Mouse (Mus musculus): ENCODE measurements around the gene Xdh. TPM values are rescaled to one million over a fixed set of nuclear protein-coding genes. Genes with fewer than 3 reads are reported as not detected.

Gene Xdh
- total and polyA plus RNA-seq, 3 experiments: 0.17 TPM; not detected in 2

- Histone ChIP-seq H3K4me1 (ENCODE audit: control insufficient read depth in 1 of 2, insufficient read depth in 2 of 2) (no peaks in the 10 kb centered on the region), H3K36me3 (replicated peaks in 1 of 2; ENCODE audit: control insufficient read depth in 1 of 2, insufficient read depth in 1 of 2, low read length in 1 of 2) (no peaks in the 10 kb centered on the region), H3K9me3 (replicated peaks; ENCODE audit: low read length) (no peaks in the 10 kb centered on the region), H3K27me3 (replicated peaks) (no peaks in the 10 kb centered on the region), H3K4me3 (replicated peaks in 1 of 3; ENCODE audit: low read depth in 2 of 3, low read length in 2 of 3, poor library complexity in 1 of 3) (no peak overlapping the region), H3K27ac (ENCODE audit: insufficient read depth, low read depth) (no peak overlapping the region), H3K4me2 (ENCODE audit: insufficient read depth, low read depth, poor library complexity, severe bottlenecking) (no peak overlapping the region), H3K79me2 (replicated peaks; ENCODE audit: control insufficient read depth, extremely low read depth, insufficient read depth, poor library complexity, severe bottlenecking) (no peaks in the 10 kb centered on the region), H3K9ac (ENCODE audit: insufficient read depth, low read depth) (no peak overlapping the region)
- dilution Hi-C loops (cut with MboI; ENCODE audit: extremely low pct_ligation_motif_present, extremely low pct_unique_long_range_greater_than_20kb, low sequenced_read_pairs): no loop called here
- in situ Hi-C loops (cut with MboI; ENCODE audit: low pct_ligation_motif_present, low pct_unique_long_range_greater_than_20kb, low sequenced_read_pairs): no loop called here
- no peak for DNase-seq (ENCODE audit: extremely low read depth)
- TF ChIP-seq SMC3 (IDR thresholded peaks at IDR 0.05; ENCODE audit: low read depth, low read length) (no peak), NELFE (IDR thresholded peaks at IDR 0.05; ENCODE audit: low read depth, low read length) (no peak), USF1 (IDR thresholded peaks at IDR 0.05; ENCODE audit: low read depth, low read length) (no peak), BHLHE40 (IDR thresholded peaks at IDR 0.05; ENCODE audit: low read depth, low read length) (no peak), USF2 (conservative IDR thresholded peaks at IDR 0.05; ENCODE audit: low read depth, low read length) (no peak), SIN3A (IDR thresholded peaks at IDR 0.05; ENCODE audit: low read length) (no peak), ZMIZ1 (IDR thresholded peaks at IDR 0.05; ENCODE audit: low read depth, low read length) (no peak), ELF1 (IDR thresholded peaks at IDR 0.05; ENCODE audit: low read depth, low read length) (no peak), E2F4 (IDR thresholded peaks at IDR 0.05; ENCODE audit: insufficient replicate concordance, low read depth, low read length) (no peak), CTCF (conservative IDR thresholded peaks at IDR 0.05 in 1 of 2, IDR thresholded peaks at IDR 0.05 in 1 of 2; ENCODE audit: low read depth in 2 of 2, low read length in 2 of 2) (no peak), POLR2A (IDR thresholded peaks at IDR 0.05; ENCODE audit: low read depth, low read length) (no peak), TCF12 (IDR thresholded peaks at IDR 0.05; ENCODE audit: low read depth, low read length) (no peak)
Observed at GRCm38 (mm10) chr17:73985936-73986335, 35.9 kb upstream of the Xdh start.

- H3K4me2 ChIP-seq (ENCODE audit: insufficient read depth, low read depth, poor library complexity, severe bottlenecking): no peak overlapping the region
- H3K9me3 ChIP-seq (replicated peaks; ENCODE audit: low read length): no peaks in the 10 kb centered on the region
- H3K9ac ChIP-seq (ENCODE audit: insufficient read depth, low read depth): no peak overlapping the region
- H3K79me2 ChIP-seq (replicated peaks; ENCODE audit: control insufficient read depth, extremely low read depth, insufficient read depth, poor library complexity, severe bottlenecking): no peaks in the 10 kb centered on the region
- no peaks in the 10 kb centered on the region for H3K4me1 ChIP-seq (ENCODE audit: control insufficient read depth in 1 of 2, insufficient read depth in 2 of 2)
- in situ Hi-C loops (cut with MboI; ENCODE audit: low pct_ligation_motif_present, low pct_unique_long_range_greater_than_20kb, low sequenced_read_pairs): no loop called here
- dilution Hi-C loops (cut with MboI; ENCODE audit: extremely low pct_ligation_motif_present, extremely low pct_unique_long_range_greater_than_20kb, low sequenced_read_pairs): no loop called here
- DNase-seq (ENCODE audit: extremely low read depth): no peak
- H3K27me3 ChIP-seq (replicated peaks): no peaks in the 10 kb centered on the region
- H3K36me3 ChIP-seq (replicated peaks in 1 of 2; ENCODE audit: control insufficient read depth in 1 of 2, insufficient read depth in 1 of 2, low read length in 1 of 2): no peaks in the 10 kb centered on the region
- H3K27ac ChIP-seq (ENCODE audit: insufficient read depth, low read depth): no peak overlapping the region
- TF ChIP-seq USF2 (conservative IDR thresholded peaks at IDR 0.05; ENCODE audit: low read depth, low read length) (no peak), CHD2 (IDR thresholded peaks at IDR 0.05; ENCODE audit: low read length) (no peak), RCOR1 (conservative IDR thresholded peaks at IDR 0.05; ENCODE audit: low read depth, low read length) (no peak), ZC3H11A (IDR thresholded peaks at IDR 0.05; ENCODE audit: low read depth, low read length) (no peak), NELFE (IDR thresholded peaks at IDR 0.05; ENCODE audit: low read depth, low read length) (no peak), SIN3A (IDR thresholded peaks at IDR 0.05; ENCODE audit: low read length) (no peak), IRF4 (IDR thresholded peaks at IDR 0.05; ENCODE audit: low read depth, low read length) (no peak), JUND (conservative IDR thresholded peaks at IDR 0.05; ENCODE audit: low read depth, low read length) (no peak), ELF1 (IDR thresholded peaks at IDR 0.05; ENCODE audit: low read depth, low read length) (no peak), CTCF (conservative IDR thresholded peaks at IDR 0.05 in 1 of 2, IDR thresholded peaks at IDR 0.05 in 1 of 2; ENCODE audit: low read depth in 2 of 2, low read length in 2 of 2) (no peak), KAT2A (IDR thresholded peaks at IDR 0.05; ENCODE audit: insufficient replicate concordance, low read length) (no peak), UBTF (IDR thresholded peaks at IDR 0.05; ENCODE audit: low read depth, low read length) (no peak), TBP (conservative IDR thresholded peaks at IDR 0.05; ENCODE audit: low read depth, low read length) (no peak), ETS1 (conservative IDR thresholded peaks at IDR 0.05; ENCODE audit: low read depth, low read length) (no peak), MAX (IDR thresholded peaks at IDR 0.05; ENCODE audit: low read length) (no peak)
- H3K4me3 ChIP-seq (replicated peaks in 1 of 3; ENCODE audit: low read depth in 2 of 3, low read length in 2 of 3, poor library complexity in 1 of 3): no peak overlapping the region
Observed at GRCm38 (mm10) chr17:73984508-73984907, 34.5 kb upstream of the Xdh start.
